ENCODE assay signal across 34 mouse cellular contexts in genomic region chr14:43277468-43277867, GRCm38 (mm10). TPM values are rescaled to one million over a fixed set of nuclear protein-coding genes. Genes with fewer than 3 reads are reported as not detected.
"Had no signal": no experiment of that assay in that cellular context is flagged by ENCODE, and none has a peak within 500 bp of the region (broad histone marks: within the 10 kb centered on the region; RNA-seq: fewer than 3 reads in every experiment).

No protein-coding gene starts in this region.

RNA-seq across cellular contexts. Expression of gene Gm9732, which starts 2.6 kb away (rescaled TPM):
- total RNA-seq: gastrocnemius, adult 8-10 months; gastrocnemius, postnatal 14 days; gastrocnemius, postnatal 4 days; granulocyte monocyte progenitor cell, adult 5-6 weeks; heart, adult 2 months; heart, postnatal 10 days; heart, postnatal 25 days; heart, postnatal 4 days; layer of hippocampus, adult 2 months; layer of hippocampus, postnatal 10 days; layer of hippocampus, postnatal 25 days; left cerebral cortex, postnatal 14 days; left cerebral cortex, postnatal 36 days; liver, adult 2 months had no signal
- polyA plus RNA-seq: heart, adult 2 months; heart, embryonic 12.5 days; heart, embryonic 14.5 days; heart, embryonic 16.5 days; hindbrain, embryonic 10.5 days; hindbrain, embryonic 12.5 days; hindbrain, embryonic 14.5 days; hindbrain, embryonic 16.5 days; inflammation-experienced regulatory T-cells, adult 6 months; intestine, embryonic 15.5 days; intestine, postnatal 0 days; kidney, embryonic 15.5 days; large intestine, adult 2 months; limb, embryonic 11.5 days; limb, embryonic 13.5 days; limb, embryonic 15.5 days; liver, adult 2 months; liver, embryonic 12.5 days; liver, embryonic 14.5 days had no signal

RNA-seq across cellular contexts. Expression of gene Gm8127, which starts 16.2 kb away (rescaled TPM):
- total RNA-seq: gastrocnemius, adult 8-10 months; gastrocnemius, postnatal 14 days; gastrocnemius, postnatal 4 days; granulocyte monocyte progenitor cell, adult 5-6 weeks; heart, adult 2 months; heart, postnatal 10 days; heart, postnatal 25 days; heart, postnatal 4 days; layer of hippocampus, adult 2 months; layer of hippocampus, postnatal 10 days; layer of hippocampus, postnatal 25 days; left cerebral cortex, adult 2 months; left cerebral cortex, postnatal 14 days; left cerebral cortex, postnatal 36 days; liver, adult 2 months had no signal
- polyA plus RNA-seq: frontal cortex, adult 2 months; heart, adult 2 months; heart, embryonic 12.5 days; heart, embryonic 14.5 days; heart, embryonic 16.5 days; hindbrain, embryonic 10.5 days; hindbrain, embryonic 12.5 days; hindbrain, embryonic 14.5 days; hindbrain, embryonic 16.5 days; inflammation-experienced regulatory T-cells, adult 6 months; intestine, embryonic 15.5 days; intestine, postnatal 0 days; kidney, embryonic 15.5 days; kidney, postnatal 0 days; large intestine, adult 2 months; limb, embryonic 11.5 days; limb, embryonic 13.5 days; limb, embryonic 15.5 days; liver, adult 2 months; liver, embryonic 12.5 days; liver, embryonic 14.5 days had no signal

RNA-seq across cellular contexts. Expression of gene Gm8126, which starts 19.0 kb away (rescaled TPM):
- total RNA-seq: gastrocnemius, adult 8-10 months; gastrocnemius, postnatal 14 days; gastrocnemius, postnatal 4 days; granulocyte monocyte progenitor cell, adult 5-6 weeks; heart, adult 2 months; heart, postnatal 10 days; heart, postnatal 25 days; heart, postnatal 4 days; layer of hippocampus, adult 2 months; liver, adult 2 months had no signal
- polyA plus RNA-seq: heart, adult 2 months; heart, embryonic 12.5 days; heart, embryonic 14.5 days; heart, embryonic 16.5 days; hindbrain, embryonic 10.5 days; hindbrain, embryonic 12.5 days; hindbrain, embryonic 14.5 days; hindbrain, embryonic 16.5 days; inflammation-experienced regulatory T-cells, adult 6 months; intestine, embryonic 15.5 days; intestine, postnatal 0 days; kidney, embryonic 15.5 days; kidney, postnatal 0 days; large intestine, adult 2 months; limb, embryonic 11.5 days; limb, embryonic 13.5 days; limb, embryonic 15.5 days; liver, adult 2 months; liver, embryonic 12.5 days; liver, embryonic 14.5 days had no signal

RNA-seq across cellular contexts. Expression of gene Gm8122, which starts 42.4 kb away (rescaled TPM):
- total RNA-seq: gastrocnemius, adult 8-10 months; gastrocnemius, postnatal 14 days; gastrocnemius, postnatal 4 days; granulocyte monocyte progenitor cell, adult 5-6 weeks; heart, adult 2 months; heart, postnatal 10 days; heart, postnatal 25 days; heart, postnatal 4 days; layer of hippocampus, adult 2 months; layer of hippocampus, postnatal 10 days; layer of hippocampus, postnatal 25 days; left cerebral cortex, adult 2 months; left cerebral cortex, postnatal 14 days; left cerebral cortex, postnatal 36 days; liver, adult 2 months had no signal
- polyA plus RNA-seq: frontal cortex, adult 2 months; heart, adult 2 months; heart, embryonic 12.5 days; heart, embryonic 14.5 days; heart, embryonic 16.5 days; hindbrain, embryonic 10.5 days; hindbrain, embryonic 12.5 days; hindbrain, embryonic 14.5 days; hindbrain, embryonic 16.5 days; inflammation-experienced regulatory T-cells, adult 6 months; intestine, embryonic 15.5 days; intestine, postnatal 0 days; kidney, embryonic 15.5 days; kidney, postnatal 0 days; large intestine, adult 2 months; limb, embryonic 11.5 days; limb, embryonic 13.5 days; limb, embryonic 15.5 days; liver, adult 2 months; liver, embryonic 12.5 days; liver, embryonic 14.5 days had no signal
